Mouse (Mus musculus): ENCODE measurements at regions not wholly inside any gene's neighbourhood (a gene's known extent, or its start where the extent isn't known, plus 50 kb on each side); places are given as distances from the start of the nearest gene placed in this dataset.

- ATAC-seq (replicated peaks; ENCODE audit: extremely low read depth, insufficient read depth, low FRiP score), result peak; percentile 69
Measured at GRCm38 (mm10) chr17:62940573-62941252, 59.6 kb upstream of the Efna5 start.

GRCm38 (mm10) chr17:62939930-62940572, 58.9 kb upstream of the Efna5 start:
- Histone ChIP-seq H3K4me2 (ENCODE audit: low read depth, low read length) (peak overlapping the region; percentile 35; the same call in 1 of the 2 replicates), H3K9ac (ENCODE audit: low read length) (no peak overlapping the region), H3K4me1 (ENCODE audit: control insufficient read depth, insufficient read depth, low read length) (peaks cover 3% of the 10 kb centered on the region; the same call in 1 of the 2 replicates), H3K36me3 (ENCODE audit: control insufficient read depth, insufficient read depth) (no peaks in the 10 kb centered on the region), H3K27ac (ENCODE audit: low read length) (no peak overlapping the region), H3K27me3 (ENCODE audit: control insufficient read depth, insufficient read depth, low read length) (no peaks in the 10 kb centered on the region), H3K4me3 (ENCODE audit: low read length) (0 out of 2 replicates have a peak overlapping the region, but pooled peaks have one; percentile 2), H3K9me3 (replicated peaks; ENCODE audit: control insufficient read depth, low read length) (no peaks in the 10 kb centered on the region)
- ATAC-seq (replicated peaks; ENCODE audit: extremely low read depth, insufficient read depth, low FRiP score), result no peak
- WGBS, result 35% methylated on average over 18 of the region's 18 CpGs

More at GRCm38 (mm10) chr17:62940573-62941252, 59.6 kb upstream of the Efna5 start:
- Histone ChIP-seq H3K9me3 (replicated peaks; ENCODE audit: control insufficient read depth, low read length) (no peaks in the 10 kb centered on the region), H3K4me3 (ENCODE audit: low read length) (no peak overlapping the region), H3K27ac (ENCODE audit: low read length) (no peak overlapping the region), H3K4me2 (ENCODE audit: low read depth, low read length) (peak overlapping the region; percentile 35; the same call in 1 of the 2 replicates), H3K9ac (ENCODE audit: low read length) (no peak overlapping the region), H3K4me1 (ENCODE audit: control insufficient read depth, insufficient read depth, low read length) (peaks cover 3% of the 10 kb centered on the region; the same call in 1 of the 2 replicates), H3K36me3 (ENCODE audit: control insufficient read depth, insufficient read depth) (no peaks in the 10 kb centered on the region), H3K27me3 (ENCODE audit: control insufficient read depth, insufficient read depth, low read length) (no peaks in the 10 kb centered on the region)
- WGBS, result 36% methylated on average over 7 of the region's 7 CpGs

GRCm38 (mm10) chr17:62939171-62939570, 58.1 kb upstream of the Efna5 start:
- 52% methylated on average over 4 of the region's 4 CpGs for WGBS
- Histone ChIP-seq H3K4me2 (ENCODE audit: low read depth, low read length) (no peak overlapping the region), H3K9me3 (replicated peaks; ENCODE audit: control insufficient read depth, low read length) (no peaks in the 10 kb centered on the region), H3K27ac (ENCODE audit: low read length) (no peak overlapping the region), H3K4me3 (ENCODE audit: low read length) (no peak overlapping the region), H3K4me1 (ENCODE audit: control insufficient read depth, insufficient read depth, low read length) (peaks cover 3% of the 10 kb centered on the region; the same call in 1 of the 2 replicates), H3K36me3 (ENCODE audit: control insufficient read depth, insufficient read depth) (no peaks in the 10 kb centered on the region), H3K27me3 (ENCODE audit: control insufficient read depth, insufficient read depth, low read length) (no peaks in the 10 kb centered on the region), H3K9ac (ENCODE audit: low read length) (no peak overlapping the region)
- ATAC-seq (replicated peaks; ENCODE audit: extremely low read depth, insufficient read depth, low FRiP score), result no peak; the same call in 1 of the 2 replicates
